Mouse (Mus musculus): ENCODE results near the gene Smyd3. TPM values are rescaled to one million over a fixed set of nuclear protein-coding genes. Genes with fewer than 3 reads are reported as not detected.
"Not testable (repeated sequence)": the region's sequence is repeated elsewhere in the genome, so short reads cannot be mapped to it uniquely, and the experiment has no call there.

Smyd3 gene
- polyA plus RNA-seq, 1 experiment from 2014 or later: 36.2 TPM

GRCm38 (mm10) chr1:179176861-179177658, 340.8 kb downstream of the Smyd3 start:
- no peak for DNase-seq (ENCODE audit: low spot score)

- DNase-seq (ENCODE audit: low spot score): no peak
Measured at GRCm38 (mm10) chr1:179174241-179174640, 343.6 kb downstream of the Smyd3 start.

GRCm38 (mm10) chr1:179170555-179170954, 347.3 kb downstream of the Smyd3 start:
- no peak for DNase-seq (ENCODE audit: low spot score)

- DNase-seq (ENCODE audit: low spot score): peak; percentile 76
Measured at GRCm38 (mm10) chr1:179169749-179170148, 348.1 kb downstream of the Smyd3 start.

GRCm38 (mm10) chr1:179169161-179169560, 348.7 kb downstream of the Smyd3 start:
- DNase-seq (ENCODE audit: low spot score): peak; percentile 55

GRCm38 (mm10) chr1:179164219-179164618, 353.6 kb downstream of the Smyd3 start:
- not testable (repeated sequence) for DNase-seq (ENCODE audit: low spot score)

- not testable (repeated sequence) for DNase-seq (ENCODE audit: low spot score)
Measured at GRCm38 (mm10) chr1:179162752-179163151, 355.1 kb downstream of the Smyd3 start.

- no peak for DNase-seq (ENCODE audit: low spot score)
Measured at GRCm38 (mm10) chr1:179161947-179162346, 355.9 kb downstream of the Smyd3 start.

GRCm38 (mm10) chr1:179160697-179161096, 357.1 kb downstream of the Smyd3 start:
- no peak for DNase-seq (ENCODE audit: low spot score)

GRCm38 (mm10) chr1:179152376-179152775, 365.5 kb downstream of the Smyd3 start:
- no peak for DNase-seq (ENCODE audit: low spot score)

- DNase-seq (ENCODE audit: low spot score): no peak
Measured at GRCm38 (mm10) chr1:179151275-179151674, 366.6 kb downstream of the Smyd3 start.

- no peak for DNase-seq (ENCODE audit: low spot score)
Measured at GRCm38 (mm10) chr1:179149468-179150140, 368.2 kb downstream of the Smyd3 start.

GRCm38 (mm10) chr1:179146730-179147167, 371.1 kb downstream of the Smyd3 start:
- no peak for DNase-seq (ENCODE audit: low spot score)

- DNase-seq (ENCODE audit: low spot score): no peak
Measured at GRCm38 (mm10) chr1:179143154-179143832, 374.5 kb downstream of the Smyd3 start.

- peak; percentile 59 for DNase-seq (ENCODE audit: low spot score)
Measured at GRCm38 (mm10) chr1:179142177-179142576, 375.7 kb downstream of the Smyd3 start.

- no peak for DNase-seq (ENCODE audit: low spot score)
Measured at GRCm38 (mm10) chr1:179141071-179141650, 376.7 kb downstream of the Smyd3 start.

GRCm38 (mm10) chr1:179137145-179137477, 380.7 kb downstream of the Smyd3 start:
- DNase-seq (ENCODE audit: low spot score): no peak

GRCm38 (mm10) chr1:179136461-179137144, 381.2 kb downstream of the Smyd3 start:
- no peak for DNase-seq (ENCODE audit: low spot score)

- no peak for DNase-seq (ENCODE audit: low spot score)
Measured at GRCm38 (mm10) chr1:179129995-179130394, 387.8 kb downstream of the Smyd3 start.

- DNase-seq (ENCODE audit: low spot score): no peak
Measured at GRCm38 (mm10) chr1:179126287-179126686, 391.6 kb downstream of the Smyd3 start.

Data from thymus, postnatal 0 days (tissue).